Mouse (Mus musculus) lung, embryonic 14.5 days (tissue): Measurements from ENCODE around the gene Tm4sf19. TPM values are rescaled to one million over a fixed set of nuclear protein-coding genes. Genes with fewer than 3 reads are reported as not detected.

Experiments
- ATAC-seq: fragments of 200-750 bp; cut with Nextera tagmentation; 2 replicates; pipeline ENCODE4 v1.8.0; 2017; ENCODE audit warnings: mild to moderate bottlenecking, moderate TSS enrichment, moderate library complexity; ENCODE audit not compliant: insufficient read depth
- DNase-seq: peaks from one replicate; pipeline ENCODE4 v3.0.0-alpha.2; 2015
- H3K27ac ChIP-seq: fragments of 300-500 bp; sonication (generic); 2 replicates; pipeline ENCODE4 v1.5.1; 2014; ENCODE audit warnings: low read depth, mild to moderate bottlenecking, moderate library complexity
- H3K27me3 ChIP-seq: fragments of 300-500 bp; sonication (generic); 2 replicates; pipeline ENCODE4 v1.6.1; 2014; ENCODE audit warnings: low read length, control low read depth; ENCODE audit not compliant: insufficient read depth
- H3K36me3 ChIP-seq: fragments of 300-500 bp; sonication (generic); 2 replicates; pipeline ENCODE4 v1.6.1; 2014; ENCODE audit warnings: control low read depth; ENCODE audit not compliant: insufficient read depth
- H3K4me1 ChIP-seq: fragments of 300-500 bp; sonication (generic); 2 replicates; pipeline ENCODE4 v1.6.1; 2014; ENCODE audit warnings: antibody characterized with exemption, control low read depth; ENCODE audit not compliant: insufficient read depth
- H3K4me2 ChIP-seq: fragments of 300-500 bp; sonication (generic); 2 replicates; pipeline ENCODE4 v1.6.1; 2014; ENCODE audit warnings: mild to moderate bottlenecking
- H3K4me3 ChIP-seq: fragments of 300-500 bp; sonication (generic); 2 replicates; pipeline ENCODE4 v1.5.1; 2014; ENCODE audit warnings: low read depth, low read length
- H3K9ac ChIP-seq: fragments of 300-500 bp; sonication (generic); 2 replicates; pipeline ENCODE4 v1.6.1; 2014
- H3K9me3 ChIP-seq: fragments of 300-500 bp; sonication (generic); 2 replicates; pipeline ENCODE4 v1.6.1; 2016; ENCODE audit warnings: low read depth, low read length, control low read depth
- CTCF ChIP-seq: IDR thresholded peaks from 2 replicates; pipeline ENCODE4 v1.5.1; 2016; ENCODE audit warnings: antibody characterized with exemption, low read depth
- WGBS: fragments of 180-500 bp; shearing (Covaris S2); extraction: QIAGEN DNeasy Blood & Tissue Kit; methylation state at CpG from one replicate; pipeline ENCODE4 v1.1.7; 2014; 5-methylcytosine and 5-hydroxymethylcytosine counted together
- polyA plus RNA-seq: library from polyadenylated mRNA; unstranded; fragments of >200 nt; fragmentation: Nextera tagmentation; extraction: Ambion mirVana; gene quantifications from 2 replicates; pipeline ENCODE4 v1.2.1, GENCODE M21; 2014

Tm4sf19 gene
- polyA plus RNA-seq, 1 experiment from 2014 or later, result not detected

- Histone ChIP-seq H3K4me2 (no peak overlapping the region), H3K4me3 (no peak overlapping the region), H3K36me3 (no peaks in the 10 kb centered on the region), H3K4me1 (no peaks in the 10 kb centered on the region), H3K9ac (no peak overlapping the region), H3K9me3 (no peaks in the 10 kb centered on the region), H3K27me3 (no peaks in the 10 kb centered on the region), H3K27ac (no peak overlapping the region)
- no peak for TF ChIP-seq CTCF
- no peak for ATAC-seq
- no peak for DNase-seq
- WGBS, result 76% methylated on average over 3 of the region's 3 CpGs
These were observed 2.5 kb downstream of the Tm4sf19 start for GRCm38 (mm10) chr16:32402818-32403217.

GRCm38 (mm10) chr16:32405716-32406115, 5.4 kb downstream of the Tm4sf19 start:
- no peaks in the 10 kb centered on the region for H3K4me1 ChIP-seq
- no peak for TF ChIP-seq CTCF
- H3K36me3 ChIP-seq, result no peaks in the 10 kb centered on the region
- no peak overlapping the region for H3K9ac ChIP-seq
- no peak overlapping the region for H3K4me2 ChIP-seq
- ATAC-seq (no peak), DNase-seq (no peak)
- no peaks in the 10 kb centered on the region for H3K9me3 ChIP-seq
- H3K27ac ChIP-seq, result no peak overlapping the region
- 91% methylated on average over 9 of the region's 9 CpGs for WGBS
- no peak overlapping the region for H3K4me3 ChIP-seq
- no peaks in the 10 kb centered on the region for H3K27me3 ChIP-seq

- H3K4me3 ChIP-seq, result no peak overlapping the region
- TF ChIP-seq CTCF, result no peak
- no peak overlapping the region for H3K4me2 ChIP-seq
- no peaks in the 10 kb centered on the region for H3K9me3 ChIP-seq
- H3K36me3 ChIP-seq, result no peaks in the 10 kb centered on the region
- no peak overlapping the region for H3K27ac ChIP-seq
- no peak overlapping the region for H3K9ac ChIP-seq
- WGBS, result 80% methylated on average over 6 of the region's 6 CpGs
- no peak for DNase-seq
- no peak for ATAC-seq
- H3K27me3 ChIP-seq, result no peaks in the 10 kb centered on the region
- H3K4me1 ChIP-seq, result no peaks in the 10 kb centered on the region
These were observed 6.4 kb downstream of the Tm4sf19 start for GRCm38 (mm10) chr16:32406671-32407070.

GRCm38 (mm10) chr16:32407730-32408129, 7.4 kb downstream of the Tm4sf19 start:
- no peak for ATAC-seq
- no peaks in the 10 kb centered on the region for H3K27me3 ChIP-seq
- no peak for DNase-seq
- no peaks in the 10 kb centered on the region for H3K9me3 ChIP-seq
- no peak overlapping the region for H3K4me3 ChIP-seq
- no peak for TF ChIP-seq CTCF
- no peak overlapping the region for H3K9ac ChIP-seq
- no peak overlapping the region for H3K4me2 ChIP-seq
- WGBS, result 69% methylated on average over 10 of the region's 10 CpGs
- no peaks in the 10 kb centered on the region for H3K4me1 ChIP-seq
- H3K36me3 ChIP-seq, result no peaks in the 10 kb centered on the region
- H3K27ac ChIP-seq, result no peak overlapping the region

GRCm38 (mm10) chr16:32417457-32417856, 17.2 kb downstream of the Tm4sf19 start:
- no peak for ATAC-seq
- Histone ChIP-seq H3K27ac (no peak overlapping the region), H3K9ac (no peak overlapping the region), H3K9me3 (no peaks in the 10 kb centered on the region), H3K36me3 (no peaks in the 10 kb centered on the region), H3K27me3 (no peaks in the 10 kb centered on the region), H3K4me3 (no peak overlapping the region), H3K4me1 (peaks cover 5% of the 10 kb centered on the region; the same call in 1 of the 2 replicates), H3K4me2 (no peak overlapping the region)
- WGBS, result 41% methylated on average over 1 of the region's 1 CpGs
- TF ChIP-seq CTCF, result no peak
- no peak for DNase-seq

- peak; percentile 98 for ATAC-seq
These were observed 19.5 kb downstream of the Tm4sf19 start, which contains the start of gene Tctex1d2 for GRCm38 (mm10) chr16:32419517-32420483. Tctex1d2 (plus strand) TSS chr16:32419702.

GRCm38 (mm10) chr16:32427506-32427905, 27.2 kb downstream of the Tm4sf19 start:
- no peak overlapping the region for H3K9ac ChIP-seq
- no peak overlapping the region for H3K27ac ChIP-seq
- H3K36me3 ChIP-seq, result no peaks in the 10 kb centered on the region
- WGBS, result 77% methylated on average over 3 of the region's 3 CpGs
- TF ChIP-seq CTCF, result no peak
- H3K9me3 ChIP-seq, result no peaks in the 10 kb centered on the region
- no peaks in the 10 kb centered on the region for H3K27me3 ChIP-seq
- no peaks in the 10 kb centered on the region for H3K4me1 ChIP-seq
- no peak overlapping the region for H3K4me3 ChIP-seq
- no peak overlapping the region for H3K4me2 ChIP-seq
- ATAC-seq, result no peak
- DNase-seq, result no peak

More at GRCm38 (mm10) chr16:32419517-32420483, 19.5 kb downstream of the Tm4sf19 start, which contains the start of gene Tctex1d2:
- peak within 1 kb of the TSS; percentile 72 for H3K9ac ChIP-seq
- H3K9me3 ChIP-seq, result no peaks in the 10 kb centered on the region
- TF ChIP-seq CTCF, result 0 out of 2 replicates have a peak, but pooled peaks have one; percentile 9
- H3K27ac ChIP-seq, result peak within 1 kb of the TSS; percentile 93
- WGBS, result 1% methylated on average over 45 of the region's 45 CpGs
- H3K4me1 ChIP-seq, result peaks cover 5% of the 10 kb centered on the region; the same call in 1 of the 2 replicates
- H3K36me3 ChIP-seq, result no peaks in the 10 kb centered on the region
- DNase-seq, result peak; percentile 97
- H3K4me3 ChIP-seq, result peak within 1 kb of the TSS; percentile 63
- no peaks in the 10 kb centered on the region for H3K27me3 ChIP-seq
- peak within 1 kb of the TSS; percentile 84 for H3K4me2 ChIP-seq
